Comparison of ENCODE assay signal across 8 mouse cellular contexts in the genomic region with DNA sequence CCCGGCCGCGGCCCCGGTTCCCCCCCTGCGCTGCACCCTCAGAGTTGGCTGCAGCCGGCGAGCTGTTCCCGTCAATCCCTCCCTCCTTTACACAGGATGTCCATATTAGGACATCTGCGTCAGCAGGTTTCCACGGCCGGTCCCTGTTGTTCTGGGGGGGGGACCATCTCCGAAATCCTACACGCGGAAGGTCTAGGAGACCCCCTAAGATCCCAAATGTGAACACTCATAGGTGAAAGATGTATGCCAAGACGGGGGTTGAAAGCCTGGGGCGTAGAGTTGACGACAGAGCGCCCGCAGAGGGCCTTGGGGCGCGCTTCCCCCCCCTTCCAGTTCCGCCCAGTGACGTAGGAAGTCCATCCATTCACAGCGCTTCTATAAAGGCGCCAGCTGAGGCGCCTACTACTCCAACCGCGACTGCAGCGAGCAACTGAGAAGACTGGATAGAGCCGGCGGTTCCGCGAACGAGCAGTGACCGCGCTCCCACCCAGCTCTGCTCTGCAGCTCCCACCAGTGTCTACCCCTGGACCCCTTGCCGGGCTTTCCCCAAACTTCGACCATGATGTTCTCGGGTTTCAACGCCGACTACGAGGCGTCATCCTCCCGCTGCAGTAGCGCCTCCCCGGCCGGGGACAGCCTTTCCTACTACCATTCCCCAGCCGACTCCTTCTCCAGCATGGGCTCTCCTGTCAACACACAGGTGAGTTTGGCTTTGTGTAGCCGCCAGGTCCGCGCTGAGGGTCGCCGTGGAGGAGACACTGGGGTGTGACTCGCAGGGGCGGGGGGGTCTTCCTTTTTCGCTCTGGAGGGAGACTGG. TPM values are rescaled to one million over a fixed set of nuclear protein-coding genes. Genes with fewer than 3 reads are reported as not detected.
A peak's percentile ranks its signal among the peaks of the same experiment; 100 is the strongest.
DNase-seq lines count a peak whose midpoint lies in the region; ATAC-seq lines count a peak whose summit lies in the region.

Gene Fos (plus strand): TSS at position 410 of the 817 bp plus-strand sequence.

- peak; percentile 94 for DNase-seq in MN1 (ENCODE audit: low spot score)
- DNase-seq in cerebellum, adult 9-10 months = peak; percentile 89
- DNase-seq in frontal cortex, adult 2 months (ENCODE audit: extremely low spot score in 1 of 2, low spot score in 1 of 2) = peak in 1 of 2 experiments; percentile 88
- peak; percentile 88 for DNase-seq in hindbrain, embryonic 11.5 days (ENCODE audit: low spot score)
- peak; percentile 87 to 88 for DNase-seq in layer of hippocampus, postnatal 10 days (ENCODE audit: low spot score in 2 of 2)
- DNase-seq in lung, postnatal 10 days = peak; percentile 92
- peak; percentile 74 for DNase-seq in ovary, postnatal 14 days (ENCODE audit: low spot score)
- DNase-seq in thymus, postnatal 14 days = peak; percentile 87

- peak within 1 kb of the TSS; percentile 99 for H3K4me2 ChIP-seq in hindbrain, embryonic 11.5 days (replicated peaks; ENCODE audit: low read depth, low read length)

- peak within 1 kb of the TSS; percentile 58 for H3K9ac ChIP-seq in hindbrain, embryonic 11.5 days (ENCODE audit: low read depth, low read length)

- no peaks in the 10 kb centered on the region for H3K36me3 ChIP-seq in hindbrain, embryonic 11.5 days (ENCODE audit: control insufficient read depth, insufficient read depth, low read length)

- peak within 1 kb of the TSS; percentile 52 for H3K4me3 ChIP-seq in hindbrain, embryonic 11.5 days (ENCODE audit: low read depth, low read length)

- ATAC-seq in hindbrain, embryonic 11.5 days (ENCODE audit: low FRiP score) = peak; percentile 91

- H3K27ac ChIP-seq in hindbrain, embryonic 11.5 days (ENCODE audit: low read depth, low read length) = no peak within 1 kb of the TSS

- H3K4me1 ChIP-seq in hindbrain, embryonic 11.5 days (replicated peaks; ENCODE audit: control insufficient read depth, insufficient read depth, low read length) = peaks cover 8% of the 10 kb centered on the region

- H3K27me3 ChIP-seq in hindbrain, embryonic 11.5 days (ENCODE audit: control insufficient read depth, insufficient read depth, low read length) = peaks cover 28% of the 10 kb centered on the region

- under 1% methylated on average over 56 of the region's 56 CpGs for WGBS in hindbrain, embryonic 11.5 days

- no peaks in the 10 kb centered on the region for H3K9me3 ChIP-seq in hindbrain, embryonic 11.5 days (ENCODE audit: control insufficient read depth, low read length)

RNA-seq across cellular contexts. Expression of gene Fos, which starts in this region (rescaled TPM):
- 38.0 and 106 TPM in 2 replicates for polyA plus RNA-seq in frontal cortex, adult 2 months (2012; rRNA removed)
- 1.4 and 1.6 TPM in 2 replicates for polyA plus RNA-seq in hindbrain, embryonic 11.5 days (2014; fragmentation: Nextera tagmentation; extraction: Ambion mirVana)
- 1 to 10 TPM; 8.2 to 9.3 TPM for total RNA-seq in layer of hippocampus, postnatal 10 days (2021)

Comparison
In these comparisons a context has a peak if more than half of its experiments do, and no peak if none do; other contexts are left out.
1. RNA of gene Fos (polyA plus RNA-seq): 38.0 to 106 TPM in frontal cortex, adult 2 months; 1.4 to 1.6 TPM in hindbrain, embryonic 11.5 days; every median in the first group is over 10 times any median in the second.